ENCODE assay signal across 12 mouse cellular contexts in genomic region chr17:7874776-7875531, GRCm38 (mm10). TPM values are rescaled to one million over a fixed set of nuclear protein-coding genes. Genes with fewer than 3 reads are reported as not detected.
A peak's percentile ranks its signal among the peaks of the same experiment; 100 is the strongest.
DNase-seq lines count a peak whose midpoint lies in the region; ATAC-seq lines count a peak whose summit lies in the region.
"Had no signal": no experiment of that assay in that cellular context is flagged by ENCODE, and none has a peak within 500 bp of the region (broad histone marks: within the 10 kb centered on the region; RNA-seq: fewer than 3 reads in every experiment).

No protein-coding gene starts in this region.

- peaks cover 17% of the 10 kb centered on the region for H3K4me1 ChIP-seq in liver, embryonic 15.5 days (replicated peaks)
- peaks cover 4% of the 10 kb centered on the region; the same call in 1 of the 2 replicates for H3K4me1 ChIP-seq in liver, embryonic 11.5 days (replicated peaks; ENCODE audit: control insufficient read depth, insufficient read depth, low read length)
- H3K4me1 ChIP-seq in limb, embryonic 12.5 days (replicated peaks) = peaks cover 24% of the 10 kb centered on the region; the same call in 1 of the 2 replicates
- H3K4me1 ChIP-seq in forebrain, embryonic 13.5 days = no peaks in the 10 kb centered on the region
- H3K4me1 ChIP-seq: intestine, embryonic 15.5 days had no signal

- no peak overlapping the region for H3K4me3 ChIP-seq in liver, embryonic 15.5 days (replicated peaks)
- no peak overlapping the region for H3K4me3 ChIP-seq in liver, embryonic 11.5 days (ENCODE audit: low read depth, low read length)
- H3K4me3 ChIP-seq in limb, embryonic 12.5 days (replicated peaks) = no peak overlapping the region
- H3K4me3 ChIP-seq in forebrain, embryonic 13.5 days = no peak overlapping the region
- H3K4me3 ChIP-seq: intestine, embryonic 15.5 days had no signal

- no peak for DNase-seq in liver, embryonic 11.5 days (ENCODE audit: low spot score)
- peak; percentile 31 to 36 for DNase-seq in thymus, postnatal 10 days (ENCODE audit: low spot score in 2 of 2)
- no peak for DNase-seq in adrenal gland, postnatal 25 days
- DNase-seq: cerebellum, adult 8-10 months; left cerebral cortex, postnatal 4 days; lung, postnatal 14 days had no signal

- H3K9ac ChIP-seq in liver, embryonic 15.5 days = no peak overlapping the region
- H3K9ac ChIP-seq in liver, embryonic 11.5 days (ENCODE audit: low read depth, low read length) = no peak overlapping the region
- H3K9ac ChIP-seq in limb, embryonic 12.5 days (replicated peaks) = no peak overlapping the region
- H3K9ac ChIP-seq in forebrain, embryonic 13.5 days = no peak overlapping the region
- H3K9ac ChIP-seq: intestine, embryonic 15.5 days had no signal

- no peaks in the 10 kb centered on the region for H3K27me3 ChIP-seq in liver, embryonic 15.5 days
- H3K27me3 ChIP-seq in liver, embryonic 11.5 days (replicated peaks; ENCODE audit: control insufficient read depth, insufficient read depth, low read length) = no peaks in the 10 kb centered on the region
- no peaks in the 10 kb centered on the region for H3K27me3 ChIP-seq in limb, embryonic 12.5 days
- H3K27me3 ChIP-seq in forebrain, embryonic 13.5 days = no peaks in the 10 kb centered on the region
- H3K27me3 ChIP-seq: intestine, embryonic 15.5 days had no signal

- H3K27ac ChIP-seq in liver, embryonic 15.5 days (replicated peaks) = 0 out of 2 replicates have a peak overlapping the region, but pooled peaks have one; percentile 24
- no peak overlapping the region for H3K27ac ChIP-seq in liver, embryonic 11.5 days (ENCODE audit: low read depth, low read length)
- 0 out of 2 replicates have a peak overlapping the region, but pooled peaks have one; percentile 12 for H3K27ac ChIP-seq in limb, embryonic 12.5 days
- H3K27ac ChIP-seq in forebrain, embryonic 13.5 days = no peak overlapping the region
- H3K27ac ChIP-seq: intestine, embryonic 15.5 days had no signal

- 55% methylated on average over 21 of the region's 21 CpGs for WGBS in liver, embryonic 15.5 days (ENCODE audit: insufficient replicate concordance)
- WGBS in liver, embryonic 11.5 days = 78% methylated on average over 21 of the region's 21 CpGs
- WGBS in limb, embryonic 12.5 days = 83% methylated on average over 21 of the region's 21 CpGs
- WGBS in forebrain, embryonic 13.5 days = 79% methylated on average over 21 of the region's 21 CpGs

- H3K4me2 ChIP-seq in liver, embryonic 15.5 days = no peak overlapping the region
- H3K4me2 ChIP-seq in liver, embryonic 11.5 days = no peak overlapping the region
- no peak overlapping the region for H3K4me2 ChIP-seq in limb, embryonic 12.5 days
- no peak overlapping the region for H3K4me2 ChIP-seq in forebrain, embryonic 13.5 days
- H3K4me2 ChIP-seq: intestine, embryonic 15.5 days had no signal

- H3K9me3 ChIP-seq in liver, embryonic 15.5 days (replicated peaks) = no peaks in the 10 kb centered on the region
- no peaks in the 10 kb centered on the region for H3K9me3 ChIP-seq in liver, embryonic 11.5 days (ENCODE audit: control insufficient read depth, low read length)
- no peaks in the 10 kb centered on the region for H3K9me3 ChIP-seq in limb, embryonic 12.5 days
- no peaks in the 10 kb centered on the region for H3K9me3 ChIP-seq in forebrain, embryonic 13.5 days (replicated peaks)
- H3K9me3 ChIP-seq: intestine, embryonic 15.5 days had no signal

- H3K36me3 ChIP-seq in liver, embryonic 15.5 days (replicated peaks) = no peaks in the 10 kb centered on the region
- no peaks in the 10 kb centered on the region for H3K36me3 ChIP-seq in liver, embryonic 11.5 days (ENCODE audit: control insufficient read depth, insufficient read depth, low read length)
- no peaks in the 10 kb centered on the region for H3K36me3 ChIP-seq in limb, embryonic 12.5 days
- no peaks in the 10 kb centered on the region for H3K36me3 ChIP-seq in forebrain, embryonic 13.5 days (ENCODE audit: poor library complexity, severe bottlenecking)
- H3K36me3 ChIP-seq: intestine, embryonic 15.5 days had no signal

- no peak for ATAC-seq in liver, embryonic 15.5 days (ENCODE audit: insufficient read depth)
- ATAC-seq in liver, embryonic 11.5 days (replicated peaks; ENCODE audit: low FRiP score) = no peak
- peak; percentile 78 for ATAC-seq in activated CD4-positive, CD25-positive, alpha-beta regulatory T cell, adult 4 months
- no peak for ATAC-seq in limb, embryonic 12.5 days (ENCODE audit: insufficient number of reproducible peaks, insufficient read depth, low FRiP score, low TSS enrichment, low read depth)
- no peak for ATAC-seq in forebrain, embryonic 13.5 days
- no peak for ATAC-seq in erythroid progenitor cell, adult 5-6 weeks (replicated peaks; ENCODE audit: low FRiP score, poor library complexity, severe bottlenecking)

RNA-seq across cellular contexts. Expression of gene Fndc1, which starts 47.9 kb away (rescaled TPM):
- polyA plus RNA-seq in liver, embryonic 15.5 days (2015; fragmentation: Nextera tagmentation; extraction: Ambion mirVana) = 0.53 and 0.76 TPM in 2 replicates
- polyA plus RNA-seq in liver, embryonic 11.5 days (2014; fragmentation: Nextera tagmentation; extraction: Ambion mirVana) = 0.35 and 0.55 TPM in 2 replicates
- polyA plus RNA-seq in activated CD4-positive, CD25-positive, alpha-beta regulatory T cell, adult 4 months (2017; shearing (Covaris generic)) = under 1 TPM in 1 of 2 experiments, not detected in 1; 0.13 TPM
- 4.1 and 8.0 TPM in 2 replicates for polyA plus RNA-seq in limb, embryonic 12.5 days (2016; fragmentation: Nextera tagmentation; extraction: Ambion mirVana)
- 0.71 and 1.3 TPM in 2 replicates for polyA plus RNA-seq in forebrain, embryonic 13.5 days (2015; fragmentation: Nextera tagmentation; extraction: Ambion mirVana)
- not detected in 2 replicates for total RNA-seq in erythroid progenitor cell, adult 5-6 weeks (2015; ENCODE audit: low replicate concordance)
- not detected in 2 replicates for total RNA-seq in erythroid progenitor cell, adult 5-6 weeks (2017; ENCODE audit: low replicate concordance)
- 4.8 and 5.6 TPM in 2 replicates for total RNA-seq in adrenal gland, postnatal 25 days (2021)

RNA-seq across cellular contexts. Expression of gene Tagap, which starts 50.8 kb away (rescaled TPM):
- polyA plus RNA-seq in liver, embryonic 15.5 days (2015; fragmentation: Nextera tagmentation; extraction: Ambion mirVana) = 1.8 and 2.2 TPM in 2 replicates
- 0.48 and 0.53 TPM in 2 replicates for polyA plus RNA-seq in liver, embryonic 11.5 days (2014; fragmentation: Nextera tagmentation; extraction: Ambion mirVana)
- polyA plus RNA-seq in activated CD4-positive, CD25-positive, alpha-beta regulatory T cell, adult 4 months (2017; shearing (Covaris generic)) = 100 to 1,000 TPM in 1 of 2 experiments, 10 to 100 TPM in 1; 88.1 to 107 TPM
- 0.41 and 0.50 TPM in 2 replicates for polyA plus RNA-seq in limb, embryonic 12.5 days (2016; fragmentation: Nextera tagmentation; extraction: Ambion mirVana)
- polyA plus RNA-seq in forebrain, embryonic 13.5 days (2015; fragmentation: Nextera tagmentation; extraction: Ambion mirVana) = 0.40 and 0.45 TPM in 2 replicates
- 3.4 and 14.8 TPM in 2 replicates for total RNA-seq in erythroid progenitor cell, adult 5-6 weeks (2015; ENCODE audit: low replicate concordance)
- total RNA-seq in erythroid progenitor cell, adult 5-6 weeks (2017; ENCODE audit: low replicate concordance) = 3.1 and 4.4 TPM in 2 replicates
- 4.7 and 6.6 TPM in 2 replicates for total RNA-seq in adrenal gland, postnatal 25 days (2021)

Comparison
In these comparisons a context has a peak if more than half of its experiments do, and no peak if none do; other contexts are left out.
1. H3K27ac ChIP-seq: peak in liver, embryonic 15.5 days (single experiment) and limb, embryonic 12.5 days (single experiment); none in liver, embryonic 11.5 days (single experiment) and forebrain, embryonic 13.5 days (single experiment).
2. DNase-seq: peak in thymus, postnatal 10 days (2 of 2); none in liver, embryonic 11.5 days (single experiment) and adrenal gland, postnatal 25 days (single experiment).
3. RNA of gene Tagap, which starts 50.8 kb away (polyA plus RNA-seq): 88.1 to 107 TPM in activated CD4-positive, CD25-positive, alpha-beta regulatory T cell, adult 4 months; 1.8 to 2.2 TPM in liver, embryonic 15.5 days, 0.48 to 0.53 TPM in liver, embryonic 11.5 days, 0.40 to 0.45 TPM in forebrain, embryonic 13.5 days and 0.41 to 0.50 TPM in limb, embryonic 12.5 days; every median in the first group is over 10 times any median in the second.